Mouse (Mus musculus) hindbrain, embryonic 15.5 days (tissue): ENCODE measurements around the gene Hsf2. TPM values are rescaled to one million over a fixed set of nuclear protein-coding genes. Genes with fewer than 3 reads are reported as not detected.
"Not testable (repeated sequence)": the region's sequence is repeated elsewhere in the genome, so short reads cannot be mapped to it uniquely, and the experiment has no call there.

Source experiments
- ATAC-seq: fragments of 200-750 bp; cut with Nextera tagmentation; 2 replicates; pipeline ENCODE4 v1.8.0; 2017; ENCODE audit warnings: low read depth, moderate number of reproducible peaks, moderate TSS enrichment; ENCODE audit not compliant: low FRiP score
- H3K27ac ChIP-seq: fragments of 300-500 bp; sonication (generic); replicated peaks from 2 replicates; pipeline ENCODE4 v1.5.1; 2015; ENCODE audit warnings: mild to moderate bottlenecking, inconsistent platforms
- H3K27me3 ChIP-seq: fragments of 300-500 bp; sonication (generic); 2 replicates; pipeline ENCODE4 v1.6.1; 2015; ENCODE audit warnings: control low read depth, inconsistent platforms
- H3K36me3 ChIP-seq: fragments of 300-500 bp; sonication (generic); 2 replicates; pipeline ENCODE4 v1.6.1; 2015; ENCODE audit warnings: control low read depth, inconsistent platforms
- H3K4me1 ChIP-seq: fragments of 300-500 bp; sonication (generic); replicated peaks from 2 replicates; pipeline ENCODE4 v1.6.1; 2015; ENCODE audit warnings: control low read depth, inconsistent platforms
- H3K4me2 ChIP-seq: fragments of 300-500 bp; sonication (generic); 2 replicates; pipeline ENCODE4 v1.6.1; 2015; ENCODE audit warnings: moderate library complexity, mild to moderate bottlenecking, inconsistent platforms
- H3K4me3 ChIP-seq: fragments of 300-500 bp; sonication (generic); 2 replicates; pipeline ENCODE4 v1.5.1; 2015; ENCODE audit warnings: mild to moderate bottlenecking, inconsistent platforms
- H3K9ac ChIP-seq: fragments of 300-500 bp; sonication (generic); 2 replicates; pipeline ENCODE4 v1.6.1; 2015; ENCODE audit warnings: inconsistent platforms
- H3K9me3 ChIP-seq: fragments of 300-500 bp; sonication (generic); 2 replicates; pipeline ENCODE4 v1.6.1; 2016; ENCODE audit warnings: control low read depth, inconsistent platforms
- WGBS: fragments of 180-500 bp; shearing (Covaris S2); methylation state at CpG from one replicate; pipeline ENCODE4 v1.1.7; 2015; 5-methylcytosine and 5-hydroxymethylcytosine counted together
- polyA plus RNA-seq: library from polyadenylated mRNA; unstranded; fragments of >200 nt; fragmentation: Nextera tagmentation; extraction: Ambion mirVana; gene quantifications from 2 replicates; pipeline ENCODE4 v1.2.1, GENCODE M21; 2015

The Hsf2 gene
- 46.5 and 49.0 TPM in 2 replicates for polyA plus RNA-seq

DNA sequence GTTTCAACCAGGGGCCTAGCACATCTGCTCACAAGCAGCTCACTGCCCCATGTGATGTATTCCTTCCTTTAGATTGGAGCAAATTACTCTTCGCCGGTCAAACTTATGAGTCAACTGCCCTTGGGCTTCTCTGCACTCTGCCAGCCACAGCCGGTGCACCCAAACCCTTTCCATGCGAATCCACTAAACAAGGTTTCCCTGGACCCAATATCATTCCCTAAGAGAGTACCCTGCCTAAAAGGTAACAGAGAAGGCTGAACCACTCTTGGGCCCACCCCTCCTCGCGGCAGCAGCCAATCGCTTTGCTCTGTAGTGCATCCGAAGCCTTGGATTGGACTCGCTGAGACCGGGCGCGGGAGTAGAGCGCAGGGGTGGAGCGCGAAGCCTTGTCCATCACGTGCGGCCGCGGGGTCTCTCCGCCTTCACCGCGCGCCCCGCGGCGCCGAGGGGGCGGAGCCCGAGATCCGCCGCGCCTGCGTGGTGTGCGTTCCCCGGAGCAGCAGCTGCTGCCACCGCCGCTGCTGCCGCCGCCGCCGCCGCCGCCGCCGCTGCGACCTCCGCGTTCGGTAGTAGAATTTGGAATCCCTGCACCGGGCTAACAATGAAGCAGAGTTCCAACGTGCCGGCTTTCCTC, at the start of gene Hsf2:
Hsf2 (plus strand) TSS at position 478 of the 634 bp plus-strand sequence.
- no peaks in the 10 kb centered on the region for H3K36me3 ChIP-seq
- H3K4me2 ChIP-seq: peak within 1 kb of the TSS; percentile 68
- peak within 1 kb of the TSS; percentile 98 for H3K27ac ChIP-seq
- no peaks in the 10 kb centered on the region for H3K9me3 ChIP-seq
- peak within 1 kb of the TSS; percentile 98 for H3K4me3 ChIP-seq
- peak; percentile 100 for ATAC-seq
- peak within 1 kb of the TSS; percentile 99 for H3K9ac ChIP-seq
- H3K4me1 ChIP-seq: peaks cover 21% of the 10 kb centered on the region
- WGBS: under 1% methylated on average over 48 of the region's 52 CpGs
- no peaks in the 10 kb centered on the region for H3K27me3 ChIP-seq

DNA sequence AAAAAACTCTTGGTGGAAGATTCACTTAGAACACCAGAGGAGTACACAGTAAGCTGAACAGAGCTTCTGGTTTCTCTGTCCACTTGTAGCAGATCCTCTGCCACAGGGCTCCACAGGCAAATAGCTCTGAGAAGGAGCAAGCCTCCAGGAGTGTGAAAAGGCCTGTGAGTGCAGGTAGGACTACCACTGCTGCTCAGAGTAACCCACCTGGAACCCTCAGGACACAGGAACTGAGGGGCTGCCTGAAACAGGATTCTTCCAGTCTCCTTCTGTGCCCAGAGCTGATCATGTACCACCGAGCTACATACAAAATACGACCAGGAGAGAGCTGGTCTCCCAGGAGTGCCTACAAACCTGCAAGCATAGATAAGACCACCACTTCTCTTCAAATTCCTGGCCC, 48.3 kb upstream of the Hsf2 start:
- H3K9me3 ChIP-seq: 0 out of 2 replicates have a peak, but pooled peaks cover 3% of the 10 kb centered on the region
- no peaks in the 10 kb centered on the region for H3K27me3 ChIP-seq
- H3K4me3 ChIP-seq: no peak overlapping the region
- H3K27ac ChIP-seq: no peak overlapping the region
- H3K4me1 ChIP-seq: no peaks in the 10 kb centered on the region
- peak; percentile 40; the same call in 1 of the 2 replicates for ATAC-seq
- no peak overlapping the region for H3K4me2 ChIP-seq
- no peaks in the 10 kb centered on the region for H3K36me3 ChIP-seq
- WGBS: 87% methylated on average over 2 of the region's 2 CpGs
- no peak overlapping the region for H3K9ac ChIP-seq

DNA sequence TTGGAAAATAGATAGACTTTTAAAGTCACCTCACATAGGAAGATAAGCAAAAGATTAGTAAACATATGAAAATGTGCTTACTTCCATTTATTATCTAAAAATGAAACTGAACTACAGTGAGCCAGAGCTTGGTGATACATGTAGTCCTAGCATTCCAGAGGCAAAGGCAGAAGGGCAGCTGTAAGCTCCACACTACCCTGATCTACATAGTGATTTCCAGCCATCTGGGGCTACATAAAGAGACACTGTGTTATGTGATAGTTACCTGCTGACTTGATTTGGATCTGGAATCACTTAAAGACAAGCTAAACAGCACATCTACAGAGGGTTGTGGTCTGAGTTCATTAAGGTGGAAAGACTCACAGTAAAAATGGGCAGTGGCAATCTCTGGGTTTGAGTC, 45.1 kb upstream of the Hsf2 start:
- Histone ChIP-seq H3K4me1 (no peaks in the 10 kb centered on the region), H3K36me3 (no peaks in the 10 kb centered on the region), H3K27me3 (no peaks in the 10 kb centered on the region), H3K9ac (no peak overlapping the region), H3K4me3 (no peak overlapping the region), H3K27ac (no peak overlapping the region), H3K9me3 (0 out of 2 replicates have a peak, but pooled peaks cover 3% of the 10 kb centered on the region), H3K4me2 (no peak overlapping the region)
- ATAC-seq: no peak

DNA sequence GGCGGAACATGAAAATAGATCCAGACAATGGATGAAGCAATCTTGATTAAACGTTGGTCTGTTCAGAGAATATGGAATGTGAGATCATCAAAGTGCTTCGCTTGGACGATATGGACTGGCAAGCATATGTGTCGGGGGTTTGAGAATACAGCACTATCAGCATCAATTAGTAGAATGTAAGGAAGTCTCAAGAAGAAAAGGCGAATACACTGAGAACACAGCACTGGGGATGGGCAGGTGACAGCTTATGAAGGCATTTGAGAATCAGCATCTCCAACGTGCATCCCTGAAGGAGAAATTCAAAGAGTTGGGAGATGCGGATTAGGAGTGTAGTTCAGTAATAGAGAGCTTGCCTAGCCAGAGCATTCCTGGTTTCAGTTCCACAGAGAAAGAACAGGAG, 41.8 kb upstream of the Hsf2 start:
- no peak overlapping the region for H3K27ac ChIP-seq
- H3K36me3 ChIP-seq: no peaks in the 10 kb centered on the region
- WGBS: 74% methylated on average over 8 of the region's 8 CpGs
- 0 out of 2 replicates have a peak, but pooled peaks cover 3% of the 10 kb centered on the region for H3K9me3 ChIP-seq
- H3K4me3 ChIP-seq: no peak overlapping the region
- no peak overlapping the region for H3K4me2 ChIP-seq
- ATAC-seq: no peak
- no peaks in the 10 kb centered on the region for H3K4me1 ChIP-seq
- H3K9ac ChIP-seq: no peak overlapping the region
- H3K27me3 ChIP-seq: no peaks in the 10 kb centered on the region

DNA sequence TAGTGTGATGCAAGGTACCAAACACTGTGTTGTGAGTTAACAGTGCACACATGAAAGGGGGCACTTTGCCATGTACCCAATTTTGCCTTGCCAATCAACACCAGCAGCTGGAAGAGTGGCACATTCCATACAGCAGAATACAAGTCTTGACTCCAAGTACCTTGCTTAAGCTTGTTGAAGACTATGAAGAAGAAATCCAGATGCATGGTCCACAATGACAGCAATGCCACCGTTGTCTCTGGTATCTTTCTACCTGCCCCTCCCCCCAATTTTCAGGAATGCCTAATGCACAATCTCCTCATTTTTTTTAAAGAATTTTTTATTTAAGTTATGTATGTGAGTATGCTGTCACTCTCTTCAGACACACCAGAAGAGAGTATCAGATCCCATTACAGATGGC, 40.5 kb upstream of the Hsf2 start:
- Histone ChIP-seq H3K4me2 (no peak overlapping the region), H3K9me3 (no peaks in the 10 kb centered on the region), H3K4me1 (no peaks in the 10 kb centered on the region), H3K27me3 (no peaks in the 10 kb centered on the region), H3K9ac (no peak overlapping the region), H3K36me3 (no peaks in the 10 kb centered on the region), H3K4me3 (no peak overlapping the region), H3K27ac (no peak overlapping the region)
- WGBS: 93% methylated on average over 1 of the region's 1 CpGs
- no peak for ATAC-seq

DNA sequence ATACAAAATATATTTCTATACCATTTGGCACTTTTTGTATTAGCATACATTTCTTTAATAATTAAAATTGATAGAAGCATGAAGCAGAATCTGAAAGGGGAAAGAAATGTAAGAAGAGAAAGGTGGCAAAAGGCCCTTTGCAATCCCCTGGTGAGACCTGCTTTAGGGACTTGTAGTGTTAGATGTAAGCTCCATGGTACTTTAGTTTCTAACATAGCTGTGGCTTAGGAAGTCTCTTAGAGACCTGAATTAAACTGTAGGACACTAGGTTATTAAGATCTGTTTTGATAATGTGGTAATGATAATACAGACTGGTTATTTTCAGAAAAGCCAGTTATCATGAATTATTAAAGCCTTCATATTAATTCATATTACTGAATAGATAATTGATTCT, 38.5 kb upstream of the Hsf2 start:
- Histone ChIP-seq H3K27ac (no peak overlapping the region), H3K36me3 (no peaks in the 10 kb centered on the region), H3K9ac (no peak overlapping the region), H3K4me1 (no peaks in the 10 kb centered on the region), H3K4me2 (no peak overlapping the region), H3K9me3 (no peaks in the 10 kb centered on the region), H3K27me3 (no peaks in the 10 kb centered on the region), H3K4me3 (no peak overlapping the region)
- ATAC-seq: peak; percentile 53; the same call in 1 of the 2 replicates

DNA sequence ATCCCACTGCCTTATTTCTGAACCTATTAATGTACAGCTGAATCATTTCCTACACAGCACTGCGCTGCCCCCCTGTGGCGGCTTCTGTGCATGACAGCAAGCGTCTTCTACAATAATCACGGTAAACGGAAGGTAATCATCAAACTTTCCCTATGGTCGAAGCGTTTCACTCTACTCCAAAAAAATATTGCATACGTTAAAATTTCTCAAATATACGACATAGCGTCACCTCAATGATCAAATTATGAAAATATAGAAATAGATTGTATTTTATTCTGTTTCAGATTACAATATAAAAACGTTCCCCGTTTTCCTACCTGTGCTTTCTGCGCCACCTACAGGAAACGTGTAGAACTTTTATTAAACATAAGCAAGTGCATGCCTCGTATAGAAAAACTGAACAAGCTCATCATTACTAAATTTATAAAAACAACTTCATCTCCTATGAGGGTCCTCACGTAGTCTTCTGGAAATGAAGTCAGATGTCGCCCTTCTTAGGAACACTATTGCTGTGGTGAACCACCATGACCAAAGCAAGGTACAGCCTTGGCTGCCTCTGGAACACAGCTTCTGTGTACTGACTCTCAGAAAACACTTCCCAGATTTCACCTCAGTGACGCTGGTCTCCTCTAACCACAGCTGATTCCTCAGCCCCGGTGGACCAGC, 38.0 kb upstream of the Hsf2 start:
- peak; percentile 77 for ATAC-seq
- no peak overlapping the region for H3K27ac ChIP-seq
- peak overlapping the region; percentile 44 for H3K4me2 ChIP-seq
- no peaks in the 10 kb centered on the region for H3K9me3 ChIP-seq
- H3K4me3 ChIP-seq: peak overlapping the region; percentile 26
- WGBS: 6% methylated on average over 19 of the region's 19 CpGs
- no peaks in the 10 kb centered on the region for H3K36me3 ChIP-seq
- no peak overlapping the region for H3K9ac ChIP-seq
- no peaks in the 10 kb centered on the region for H3K4me1 ChIP-seq
- no peaks in the 10 kb centered on the region for H3K27me3 ChIP-seq

DNA sequence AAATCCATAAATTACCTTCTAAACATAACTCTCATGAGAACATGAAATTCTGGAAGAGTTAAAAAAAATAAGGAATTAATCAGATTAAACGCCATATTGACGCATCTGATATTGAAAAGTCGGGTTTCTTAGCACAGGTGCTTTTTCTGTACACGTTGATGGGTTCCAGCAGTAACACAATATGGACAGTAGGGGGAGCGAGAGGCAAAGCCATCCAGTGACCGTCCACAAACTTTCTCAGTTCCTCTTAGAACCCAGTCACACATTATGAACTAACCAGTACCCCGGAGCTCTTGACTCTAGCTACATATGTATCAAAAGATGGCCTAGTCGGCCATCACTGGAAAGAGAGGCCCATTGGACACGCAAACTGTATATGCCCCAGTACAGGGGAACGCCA, 22.9 kb upstream of the Hsf2 start:
- H3K9ac ChIP-seq, ATAC-seq, H3K4me1 ChIP-seq, H3K27ac ChIP-seq, H3K4me3 ChIP-seq, H3K36me3 ChIP-seq, H3K9me3 ChIP-seq, H3K4me2 ChIP-seq, H3K27me3 ChIP-seq: not testable (repeated sequence)
- WGBS: 27% methylated on average over 10 of the region's 10 CpGs

DNA sequence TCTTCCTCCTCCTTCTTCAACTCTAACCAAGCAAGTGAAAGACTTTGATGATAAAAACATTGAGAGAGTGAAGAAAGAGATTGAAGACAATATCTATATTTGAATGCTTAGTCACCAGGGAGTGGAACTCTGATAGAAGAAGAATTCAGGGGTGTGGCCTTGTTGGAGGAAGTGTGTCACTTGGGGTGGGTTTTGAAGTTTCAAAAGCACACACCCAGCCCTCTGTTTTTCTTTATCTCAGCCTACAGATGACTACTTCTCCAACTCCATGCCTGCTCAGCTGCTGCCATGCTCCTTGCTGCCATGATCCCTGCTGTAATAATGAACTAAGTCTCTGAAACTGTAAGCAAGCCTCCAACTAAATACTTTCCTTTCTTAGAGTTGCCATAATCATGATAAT, 20.4 kb upstream of the Hsf2 start:
- no peak for ATAC-seq
- Histone ChIP-seq H3K36me3 (no peaks in the 10 kb centered on the region), H3K9me3 (no peaks in the 10 kb centered on the region), H3K4me3 (no peak overlapping the region), H3K27me3 (no peaks in the 10 kb centered on the region), H3K9ac (no peak overlapping the region), H3K4me1 (no peaks in the 10 kb centered on the region), H3K27ac (no peak overlapping the region), H3K4me2 (no peak overlapping the region)

DNA sequence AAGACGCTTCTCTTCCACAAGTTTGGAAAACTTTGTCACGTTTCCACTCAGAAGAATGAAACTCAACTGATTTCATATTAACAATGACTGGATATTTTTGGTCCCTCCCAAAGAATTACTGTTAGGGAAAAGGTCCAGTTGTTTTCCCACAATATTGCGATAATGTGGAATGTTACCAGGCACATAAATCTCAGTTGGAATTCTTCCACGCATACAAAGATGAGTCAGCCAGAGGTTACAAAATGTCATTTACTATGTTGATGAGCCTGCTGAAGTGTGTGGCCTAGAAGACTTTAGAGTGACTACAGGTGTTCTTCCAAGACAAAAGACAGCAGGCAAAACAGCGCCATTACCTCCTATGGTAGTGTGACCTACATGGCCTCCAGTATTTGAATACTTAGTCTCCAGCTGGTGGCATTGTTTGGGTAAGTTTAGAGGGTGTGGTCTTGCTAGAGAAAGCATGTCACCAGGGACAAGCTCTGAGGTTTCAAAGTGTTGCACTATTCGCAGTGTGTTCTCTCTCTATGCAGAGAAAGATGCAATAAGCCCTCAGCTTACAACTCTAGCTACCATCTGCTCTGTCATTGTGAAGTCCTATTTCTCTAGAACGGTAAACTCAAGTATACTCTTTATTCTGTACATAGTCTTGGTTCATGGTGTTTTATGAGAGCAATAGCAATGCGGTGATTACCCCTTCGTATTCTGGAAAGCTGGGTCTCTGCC, 8.9 kb upstream of the Hsf2 start:
- no peaks in the 10 kb centered on the region for H3K27me3 ChIP-seq
- ATAC-seq: no peak
- H3K4me2 ChIP-seq: no peak overlapping the region
- no peaks in the 10 kb centered on the region for H3K4me1 ChIP-seq
- no peak overlapping the region for H3K9ac ChIP-seq
- no peak overlapping the region for H3K4me3 ChIP-seq
- H3K27ac ChIP-seq: no peak overlapping the region
- 72% methylated on average over 9 of the region's 9 CpGs for WGBS
- no peaks in the 10 kb centered on the region for H3K9me3 ChIP-seq
- H3K36me3 ChIP-seq: no peaks in the 10 kb centered on the region

DNA sequence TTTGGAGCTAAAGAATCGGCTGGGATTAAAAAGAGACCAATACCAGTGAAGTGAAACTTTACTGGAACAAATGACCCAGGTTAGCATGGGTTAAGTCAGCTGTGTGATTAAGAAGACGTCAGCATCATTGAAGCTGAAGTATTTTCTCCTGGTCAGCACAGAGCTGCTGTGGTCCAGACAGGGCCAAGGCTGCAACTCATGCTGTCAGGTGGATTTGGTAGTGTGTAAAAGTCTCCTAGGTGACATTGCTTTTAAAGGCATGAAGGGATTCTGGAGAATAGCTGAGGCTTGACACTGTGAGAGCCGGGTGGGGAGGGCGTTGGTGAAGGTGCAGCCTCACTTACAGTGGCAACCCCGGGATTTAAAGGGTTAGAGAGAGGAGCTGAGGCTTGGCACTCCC, 4.5 kb upstream of the Hsf2 start:
- Histone ChIP-seq H3K36me3 (no peaks in the 10 kb centered on the region), H3K4me2 (no peak overlapping the region), H3K9me3 (no peaks in the 10 kb centered on the region), H3K4me3 (no peak overlapping the region), H3K4me1 (no peaks in the 10 kb centered on the region), H3K27ac (no peak overlapping the region), H3K9ac (no peak overlapping the region), H3K27me3 (no peaks in the 10 kb centered on the region)
- 36% methylated on average over 5 of the region's 5 CpGs for WGBS
- ATAC-seq: no peak

DNA sequence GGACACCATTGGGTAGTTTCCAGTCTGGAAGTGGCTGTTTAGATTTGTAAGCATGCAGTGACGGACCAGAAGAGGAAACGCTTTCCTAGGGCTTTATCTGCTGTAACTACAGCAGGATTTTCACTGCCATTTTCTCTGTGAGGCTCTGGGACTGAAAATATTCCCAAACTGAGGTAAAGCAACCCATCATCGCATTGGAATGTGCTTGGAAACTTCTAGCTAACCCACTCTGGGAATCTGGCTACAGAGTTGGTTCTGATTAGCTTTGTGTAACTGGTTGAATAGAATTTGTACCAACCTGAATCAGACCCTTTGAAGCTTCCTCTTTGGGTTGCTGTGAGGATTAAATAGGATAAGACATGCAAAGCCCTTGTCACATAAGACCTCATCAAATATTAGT, 1.4 kb upstream of the Hsf2 start:
- no peaks in the 10 kb centered on the region for H3K36me3 ChIP-seq
- WGBS: 96% methylated on average over 3 of the region's 3 CpGs
- H3K4me3 ChIP-seq: no peak overlapping the region
- ATAC-seq: no peak
- peaks cover 16% of the 10 kb centered on the region for H3K4me1 ChIP-seq
- H3K9ac ChIP-seq: no peak overlapping the region
- no peaks in the 10 kb centered on the region for H3K27me3 ChIP-seq
- no peak overlapping the region for H3K27ac ChIP-seq
- no peaks in the 10 kb centered on the region for H3K9me3 ChIP-seq
- no peak overlapping the region for H3K4me2 ChIP-seq
